Mouse (Mus musculus) midbrain, embryonic 16.5 days (tissue): ENCODE measurements around the gene Atp13a5. TPM values are rescaled to one million over a fixed set of nuclear protein-coding genes. Genes with fewer than 3 reads are reported as not detected.

Experiments used
- ATAC-seq: fragments of 200-750 bp; cut with Nextera tagmentation; 2 replicates; pipeline ENCODE4 v1.8.0; 2017; ENCODE audit warnings: moderate TSS enrichment
- H3K27ac ChIP-seq: fragments of 300-500 bp; sonication (generic); 2 replicates; pipeline ENCODE4 v1.5.1; 2014; ENCODE audit warnings: mild to moderate bottlenecking, low read length, mixed read lengths
- H3K27me3 ChIP-seq: fragments of 300-500 bp; sonication (generic); 2 replicates; pipeline ENCODE4 v1.6.1; 2014; ENCODE audit warnings: low read depth, low read length, mixed read lengths; ENCODE audit not compliant: control insufficient read depth, insufficient read depth
- H3K36me3 ChIP-seq: fragments of 300-500 bp; sonication (generic); 2 replicates; pipeline ENCODE4 v1.6.1; 2014; ENCODE audit warnings: mild to moderate bottlenecking, low read length, moderate library complexity, mixed read lengths; ENCODE audit not compliant: control insufficient read depth, insufficient read depth
- H3K4me1 ChIP-seq: fragments of 300-500 bp; sonication (generic); 2 replicates; pipeline ENCODE4 v1.6.1; 2014; ENCODE audit warnings: mild to moderate bottlenecking, low read length, mixed read lengths; ENCODE audit not compliant: control insufficient read depth, insufficient read depth
- H3K4me2 ChIP-seq: fragments of 300-500 bp; sonication (generic); 2 replicates; pipeline ENCODE4 v1.6.1; 2014; ENCODE audit warnings: mild to moderate bottlenecking, low read length, mixed read lengths
- H3K4me3 ChIP-seq: fragments of 300-500 bp; sonication (generic); 2 replicates; pipeline ENCODE4 v1.5.1; 2014; ENCODE audit warnings: low read depth, mild to moderate bottlenecking, low read length, moderate library complexity, mixed read lengths
- H3K9ac ChIP-seq: fragments of 300-500 bp; sonication (generic); 2 replicates; pipeline ENCODE4 v1.6.1; 2014; ENCODE audit warnings: low read depth, low read length, mixed read lengths
- H3K9me3 ChIP-seq: fragments of 300-500 bp; sonication (generic); replicated peaks from 2 replicates; pipeline ENCODE4 v1.6.1; 2014; ENCODE audit warnings: mild to moderate bottlenecking, low read length, mixed read lengths; ENCODE audit not compliant: control insufficient read depth, poor library complexity, severe bottlenecking
- WGBS: fragments of 180-500 bp; shearing (Covaris S2); extraction: QIAGEN DNeasy Blood & Tissue Kit; methylation state at CpG from one replicate; pipeline ENCODE4 v1.1.7; 2014; 5-methylcytosine and 5-hydroxymethylcytosine counted together
- polyA plus RNA-seq: library from polyadenylated mRNA; unstranded; fragments of >200 nt; fragmentation: Nextera tagmentation; extraction: Ambion mirVana; gene quantifications from 2 replicates; pipeline ENCODE4 v1.2.1, GENCODE M21; 2015

Atp13a5 gene
- polyA plus RNA-seq = 3.0 and 4.0 TPM in 2 replicates

- H3K9me3 ChIP-seq = no peaks in the 10 kb centered on the region
- no peaks in the 10 kb centered on the region for H3K36me3 ChIP-seq
- WGBS = 90% methylated on average over 4 of the region's 4 CpGs
- no peak within 1 kb of the TSS for H3K9ac ChIP-seq
- no peak within 1 kb of the TSS for H3K27ac ChIP-seq
- no peak within 1 kb of the TSS for H3K4me3 ChIP-seq
- H3K27me3 ChIP-seq = no peaks in the 10 kb centered on the region
- H3K4me2 ChIP-seq = no peak within 1 kb of the TSS
- H3K4me1 ChIP-seq = no peaks in the 10 kb centered on the region
- no peak for ATAC-seq
These were observed at the start of gene Atp13a5 for GRCm38 (mm10) chr16:29378458-29378857. Gene Atp13a5, minus strand, starts transcription at chr16:29378732.

GRCm38 (mm10) chr16:29414822-29415221, 36.3 kb upstream of the Atp13a5 start:
- no peaks in the 10 kb centered on the region for H3K36me3 ChIP-seq
- H3K9ac ChIP-seq = no peak overlapping the region
- H3K4me2 ChIP-seq = no peak overlapping the region
- no peak overlapping the region for H3K4me3 ChIP-seq
- H3K4me1 ChIP-seq = no peaks in the 10 kb centered on the region
- no peaks in the 10 kb centered on the region for H3K27me3 ChIP-seq
- WGBS = 91% methylated on average over 6 of the region's 6 CpGs
- no peak for ATAC-seq
- no peaks in the 10 kb centered on the region for H3K9me3 ChIP-seq
- no peak overlapping the region for H3K27ac ChIP-seq

GRCm38 (mm10) chr16:29407319-29407718, 28.8 kb upstream of the Atp13a5 start:
- no peaks in the 10 kb centered on the region for H3K4me1 ChIP-seq
- H3K36me3 ChIP-seq = no peaks in the 10 kb centered on the region
- WGBS = 94% methylated on average over 10 of the region's 10 CpGs
- H3K27me3 ChIP-seq = no peaks in the 10 kb centered on the region
- H3K9me3 ChIP-seq = no peaks in the 10 kb centered on the region
- no peak overlapping the region for H3K4me2 ChIP-seq
- no peak overlapping the region for H3K9ac ChIP-seq
- ATAC-seq = no peak
- H3K27ac ChIP-seq = no peak overlapping the region
- no peak overlapping the region for H3K4me3 ChIP-seq

GRCm38 (mm10) chr16:29399079-29399478, 20.5 kb upstream of the Atp13a5 start:
- Histone ChIP-seq H3K27ac (no peak overlapping the region), H3K9me3 (no peaks in the 10 kb centered on the region), H3K4me3 (no peak overlapping the region), H3K9ac (no peak overlapping the region), H3K27me3 (no peaks in the 10 kb centered on the region), H3K4me2 (no peak overlapping the region), H3K36me3 (no peaks in the 10 kb centered on the region), H3K4me1 (no peaks in the 10 kb centered on the region)
- ATAC-seq = no peak
- WGBS = 92% methylated on average over 2 of the region's 2 CpGs

GRCm38 (mm10) chr16:29384781-29385180, 6.2 kb upstream of the Atp13a5 start:
- ATAC-seq = no peak
- Histone ChIP-seq H3K4me3 (no peak overlapping the region), H3K9me3 (no peaks in the 10 kb centered on the region), H3K9ac (no peak overlapping the region), H3K27me3 (no peaks in the 10 kb centered on the region), H3K4me2 (no peak overlapping the region), H3K4me1 (no peaks in the 10 kb centered on the region), H3K27ac (no peak overlapping the region), H3K36me3 (no peaks in the 10 kb centered on the region)
- WGBS = 82% methylated on average over 4 of the region's 4 CpGs

- Histone ChIP-seq H3K27me3 (no peaks in the 10 kb centered on the region), H3K9me3 (no peaks in the 10 kb centered on the region), H3K4me3 (no peak overlapping the region), H3K4me1 (no peaks in the 10 kb centered on the region), H3K9ac (no peak overlapping the region), H3K36me3 (no peaks in the 10 kb centered on the region), H3K27ac (no peak overlapping the region), H3K4me2 (no peak overlapping the region)
- 90% methylated on average over 8 of the region's 8 CpGs for WGBS
- no peak for ATAC-seq
These were observed 3.9 kb downstream of the Atp13a5 start for GRCm38 (mm10) chr16:29374636-29375035.

- WGBS = 65% methylated on average over 3 of the region's 3 CpGs
- peak; percentile 95 for ATAC-seq
- peaks cover 15% of the 10 kb centered on the region for H3K4me1 ChIP-seq
- H3K4me2 ChIP-seq = no peak overlapping the region; the same call in 1 of the 2 replicates
- H3K27me3 ChIP-seq = no peaks in the 10 kb centered on the region
- no peak overlapping the region for H3K9ac ChIP-seq
- H3K4me3 ChIP-seq = no peak overlapping the region
- H3K36me3 ChIP-seq = no peaks in the 10 kb centered on the region
- H3K27ac ChIP-seq = peak overlapping the region; percentile 76
- H3K9me3 ChIP-seq = no peaks in the 10 kb centered on the region
These were observed 47.0 kb downstream of the Atp13a5 start for GRCm38 (mm10) chr16:29331351-29332044.

- Histone ChIP-seq H3K27ac (peak overlapping the region; percentile 76), H3K9ac (no peak overlapping the region), H3K27me3 (no peaks in the 10 kb centered on the region), H3K36me3 (no peaks in the 10 kb centered on the region), H3K4me1 (peaks cover 15% of the 10 kb centered on the region), H3K4me2 (no peak overlapping the region; the same call in 1 of the 2 replicates), H3K4me3 (no peak overlapping the region), H3K9me3 (no peaks in the 10 kb centered on the region)
- 72% methylated on average over 5 of the region's 5 CpGs for WGBS
- ATAC-seq = peak; percentile 26
These were observed 47.6 kb downstream of the Atp13a5 start for GRCm38 (mm10) chr16:29330948-29331347.

- Histone ChIP-seq H3K27ac (no peak overlapping the region), H3K9me3 (no peaks in the 10 kb centered on the region), H3K4me1 (peaks cover 15% of the 10 kb centered on the region), H3K36me3 (no peaks in the 10 kb centered on the region), H3K9ac (no peak overlapping the region), H3K4me2 (no peak overlapping the region), H3K27me3 (no peaks in the 10 kb centered on the region), H3K4me3 (no peak overlapping the region)
- no peak for ATAC-seq
- 91% methylated on average over 2 of the region's 2 CpGs for WGBS
These were observed 49.3 kb downstream of the Atp13a5 start for GRCm38 (mm10) chr16:29329213-29329612.
